Mouse (Mus musculus) heart, embryonic 11.5 days (tissue): ENCODE measurements around the gene Dnajb13. TPM values are rescaled to one million over a fixed set of nuclear protein-coding genes. Genes with fewer than 3 reads are reported as not detected.
A peak's percentile ranks its signal among the peaks of the same experiment; 100 is the strongest.

Experiments
- ATAC-seq: fragments of 200-750 bp; cut with Nextera tagmentation; replicated peaks from 2 replicates; pipeline ENCODE4 v1.8.0; 2017; ENCODE audit warnings: moderate library complexity; ENCODE audit not compliant: insufficient number of reproducible peaks, low FRiP score, low TSS enrichment
- H3K27ac ChIP-seq: fragments of 300-500 bp; sonication (generic); 2 replicates; pipeline ENCODE4 v1.5.1; 2014; ENCODE audit warnings: mild to moderate bottlenecking, low read depth, low read length
- H3K27me3 ChIP-seq: fragments of 300-500 bp; sonication (generic); 2 replicates; pipeline ENCODE4 v1.6.1; 2014; ENCODE audit warnings: mild to moderate bottlenecking, low read length, mixed read lengths; ENCODE audit not compliant: control insufficient read depth, insufficient read depth
- H3K36me3 ChIP-seq: fragments of 300-500 bp; sonication (generic); 2 replicates; pipeline ENCODE4 v1.6.1; 2014; ENCODE audit warnings: mild to moderate bottlenecking, low read length, moderate library complexity, mixed read lengths; ENCODE audit not compliant: control insufficient read depth, insufficient read depth
- H3K4me1 ChIP-seq: fragments of 300-500 bp; sonication (generic); 2 replicates; pipeline ENCODE4 v1.6.1; 2014; ENCODE audit warnings: low read length; ENCODE audit not compliant: control insufficient read depth, insufficient read depth
- H3K4me2 ChIP-seq: fragments of 300-500 bp; sonication (generic); 2 replicates; pipeline ENCODE4 v1.6.1; 2014; ENCODE audit warnings: mild to moderate bottlenecking, moderate library complexity
- H3K4me3 ChIP-seq: fragments of 300-500 bp; sonication (generic); 2 replicates; pipeline ENCODE4 v1.5.1; 2014; ENCODE audit warnings: low read depth, low read length
- H3K9ac ChIP-seq: fragments of 300-500 bp; sonication (generic); 2 replicates; pipeline ENCODE4 v1.6.1; 2014; ENCODE audit warnings: mild to moderate bottlenecking, low read depth, low read length, moderate library complexity
- H3K9me3 ChIP-seq: fragments of 300-500 bp; sonication (generic); replicated peaks from 2 replicates; pipeline ENCODE4 v1.6.1; 2016; ENCODE audit warnings: low read length; ENCODE audit not compliant: control insufficient read depth
- WGBS: fragments of 180-500 bp; shearing (Covaris S2); extraction: QIAGEN DNeasy Blood & Tissue Kit; methylation state at CpG from one replicate; pipeline ENCODE4 v1.1.7; 2014; ENCODE audit not compliant: insufficient replicate concordance; 5-methylcytosine and 5-hydroxymethylcytosine counted together
- polyA plus RNA-seq: library from polyadenylated mRNA; unstranded; fragments of >200 nt; fragmentation: Nextera tagmentation; extraction: Ambion mirVana; gene quantifications from 2 replicates; pipeline ENCODE4 v1.2.1, GENCODE M21; 2014

Gene Dnajb13
- polyA plus RNA-seq = 0.19 and 0.21 TPM in 2 replicates

DNA sequence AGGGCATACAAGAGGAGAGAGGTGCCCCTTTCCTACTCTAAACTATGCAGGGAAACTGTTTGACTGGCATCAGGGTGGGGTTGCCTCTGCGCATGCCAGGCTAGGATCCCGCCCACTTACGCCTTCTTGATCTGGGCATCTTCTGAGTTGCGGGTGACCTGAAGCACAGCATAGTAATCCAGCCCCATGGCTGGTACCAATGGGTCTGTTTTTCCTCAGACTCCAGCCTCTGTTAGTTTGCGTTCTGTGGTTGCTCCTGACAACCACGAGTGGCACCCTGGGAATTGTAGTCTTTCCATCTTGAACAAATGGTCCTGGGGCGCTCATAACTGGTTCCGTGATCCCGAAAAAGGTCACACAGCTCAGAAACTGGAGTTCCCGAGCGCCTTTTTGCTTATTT lies at the start of gene Dnajb13:
Dnajb13 (minus strand) TSS at position 388 of the 400 bp plus-strand sequence.
- H3K9me3 ChIP-seq = no peaks in the 10 kb centered on the region
- WGBS = 47% methylated on average over 11 of the region's 11 CpGs
- ATAC-seq = no peak
- H3K27ac ChIP-seq = no peak within 1 kb of the TSS
- H3K4me1 ChIP-seq = no peaks in the 10 kb centered on the region
- H3K36me3 ChIP-seq = no peaks in the 10 kb centered on the region
- H3K9ac ChIP-seq = no peak within 1 kb of the TSS
- H3K4me2 ChIP-seq = 0 out of 2 replicates have a peak within 1 kb of the TSS, but pooled peaks have one; percentile 9
- no peak within 1 kb of the TSS for H3K4me3 ChIP-seq
- no peaks in the 10 kb centered on the region for H3K27me3 ChIP-seq

DNA sequence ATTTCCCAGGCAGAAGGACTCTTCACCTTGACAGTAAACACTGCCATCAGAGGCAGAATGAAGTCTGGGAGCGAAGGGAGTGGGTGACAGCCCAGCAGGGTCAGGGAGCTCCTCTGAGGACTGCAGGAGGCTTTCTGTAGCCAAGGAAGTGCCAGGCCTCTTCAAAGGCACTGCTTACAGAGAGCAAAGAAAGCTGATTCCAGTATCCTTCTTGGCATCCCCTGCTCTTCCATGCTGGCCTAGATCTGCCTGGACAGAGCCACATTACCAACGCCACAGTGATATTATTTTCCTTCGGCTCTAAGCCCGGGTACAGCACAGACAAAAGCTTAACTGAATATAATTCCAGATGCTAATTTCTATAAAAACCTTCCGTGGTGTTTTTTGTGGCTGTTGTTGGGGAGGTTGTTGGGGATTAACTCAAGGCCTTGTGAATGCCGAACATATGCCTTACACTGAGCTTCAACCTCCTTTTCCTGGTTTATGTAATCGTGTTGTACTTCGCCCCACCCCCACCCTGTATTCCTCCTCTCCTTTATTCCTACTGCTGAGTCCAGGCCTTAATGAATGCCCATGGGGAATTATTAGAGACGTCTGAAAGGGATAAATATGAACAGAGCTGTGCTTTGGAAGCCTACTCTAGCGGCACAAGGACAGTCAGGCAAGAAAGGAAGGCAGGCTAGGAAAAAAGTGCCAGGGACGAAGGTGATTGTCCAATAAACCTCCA lies 47.3 kb upstream of the Dnajb13 start:
- H3K27ac ChIP-seq = no peak overlapping the region
- H3K4me3 ChIP-seq = no peak overlapping the region
- H3K4me2 ChIP-seq = no peak overlapping the region
- ATAC-seq = no peak
- no peaks in the 10 kb centered on the region for H3K9me3 ChIP-seq
- peaks cover 2% of the 10 kb centered on the region; the same call in 1 of the 2 replicates for H3K36me3 ChIP-seq
- 82% methylated on average over 11 of the region's 11 CpGs for WGBS
- no peaks in the 10 kb centered on the region for H3K27me3 ChIP-seq
- H3K4me1 ChIP-seq = no peaks in the 10 kb centered on the region
- no peak overlapping the region for H3K9ac ChIP-seq

- Histone ChIP-seq H3K36me3 (no peaks in the 10 kb centered on the region), H3K4me3 (no peak overlapping the region), H3K27me3 (no peaks in the 10 kb centered on the region), H3K9ac (no peak overlapping the region), H3K4me1 (peaks cover 9% of the 10 kb centered on the region), H3K9me3 (no peaks in the 10 kb centered on the region), H3K4me2 (no peak overlapping the region), H3K27ac (no peak overlapping the region)
- ATAC-seq = no peak
- WGBS = 82% methylated on average over 4 of the region's 4 CpGs
These were observed 44.6 kb upstream of the Dnajb13 start for GRCm38 (mm10) chr7:100559331-100559730.

- H3K27ac ChIP-seq = peak overlapping the region; percentile 17; the same call in 1 of the 2 replicates
- no peak overlapping the region for H3K4me3 ChIP-seq
- H3K4me2 ChIP-seq = no peak overlapping the region
- H3K27me3 ChIP-seq = no peaks in the 10 kb centered on the region
- H3K36me3 ChIP-seq = no peaks in the 10 kb centered on the region
- no peaks in the 10 kb centered on the region for H3K9me3 ChIP-seq
- H3K4me1 ChIP-seq = peaks cover 9% of the 10 kb centered on the region
- no peak for ATAC-seq
- WGBS = 43% methylated on average over 5 of the region's 5 CpGs
- H3K9ac ChIP-seq = no peak overlapping the region
These were observed 42.5 kb upstream of the Dnajb13 start for GRCm38 (mm10) chr7:100557241-100557640.

DNA sequence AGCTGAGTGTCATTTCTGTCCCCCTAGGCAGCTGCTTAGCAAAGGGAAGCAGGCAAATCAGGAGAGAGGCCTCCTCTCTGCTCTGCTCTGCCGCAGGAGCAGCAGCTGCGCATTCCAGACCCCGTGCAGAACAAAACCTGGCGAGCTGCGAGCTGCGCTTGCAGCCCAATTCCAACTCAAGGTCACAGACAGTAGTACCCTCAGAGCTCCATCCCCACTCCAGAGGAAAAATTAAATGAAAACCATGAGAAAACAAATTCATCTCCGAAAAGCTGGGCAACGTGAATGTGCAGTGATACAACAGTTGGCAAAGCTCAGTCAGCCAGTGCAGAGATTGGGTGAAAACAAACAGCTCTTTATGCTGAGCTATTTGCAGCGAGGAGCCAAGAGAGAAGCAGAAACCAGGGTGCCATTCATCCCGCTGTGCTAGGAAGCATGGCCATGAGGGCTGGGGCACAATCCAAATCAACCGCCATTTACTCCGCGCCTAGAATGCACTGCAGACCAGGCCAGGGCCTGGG lies 40.7 kb upstream of the Dnajb13 start:
- H3K27ac ChIP-seq = peak overlapping the region; percentile 95
- H3K4me2 ChIP-seq = peak overlapping the region; percentile 31; the same call in 1 of the 2 replicates
- no peak overlapping the region for H3K4me3 ChIP-seq
- no peak; the same call in 1 of the 2 replicates for ATAC-seq
- H3K9me3 ChIP-seq = no peaks in the 10 kb centered on the region
- peak overlapping the region; percentile 57; the same call in 1 of the 2 replicates for H3K9ac ChIP-seq
- H3K4me1 ChIP-seq = peaks cover 11% of the 10 kb centered on the region
- WGBS = 40% methylated on average over 13 of the region's 13 CpGs
- no peaks in the 10 kb centered on the region for H3K27me3 ChIP-seq
- H3K36me3 ChIP-seq = 0 out of 2 replicates have a peak, but pooled peaks cover 3% of the 10 kb centered on the region

GRCm38 (mm10) chr7:100554939-100555338 lies 40.2 kb upstream of the Dnajb13 start:
- Histone ChIP-seq H3K36me3 (0 out of 2 replicates have a peak, but pooled peaks cover 3% of the 10 kb centered on the region), H3K4me2 (no peak overlapping the region), H3K4me1 (peaks cover 15% of the 10 kb centered on the region), H3K9ac (no peak overlapping the region; the same call in 1 of the 2 replicates), H3K9me3 (no peaks in the 10 kb centered on the region), H3K27ac (peak overlapping the region; percentile 95), H3K27me3 (no peaks in the 10 kb centered on the region), H3K4me3 (no peak overlapping the region)
- no peak for ATAC-seq
- 53% methylated on average over 5 of the region's 5 CpGs for WGBS

- Histone ChIP-seq H3K9me3 (no peaks in the 10 kb centered on the region), H3K27ac (0 out of 2 replicates have a peak overlapping the region, but pooled peaks have one; percentile 10), H3K36me3 (0 out of 2 replicates have a peak, but pooled peaks cover 3% of the 10 kb centered on the region), H3K9ac (no peak overlapping the region), H3K4me2 (no peak overlapping the region), H3K27me3 (no peaks in the 10 kb centered on the region), H3K4me1 (peaks cover 22% of the 10 kb centered on the region), H3K4me3 (no peak overlapping the region)
- no peak for ATAC-seq
- WGBS = 49% methylated on average over 5 of the region's 5 CpGs
These were observed 35.7 kb upstream of the Dnajb13 start for GRCm38 (mm10) chr7:100550338-100551007.

GRCm38 (mm10) chr7:100549796-100550195 lies 35.0 kb upstream of the Dnajb13 start:
- WGBS = 65% methylated on average over 3 of the region's 3 CpGs
- H3K36me3 ChIP-seq = 0 out of 2 replicates have a peak, but pooled peaks cover 3% of the 10 kb centered on the region
- ATAC-seq = no peak; the same call in 1 of the 2 replicates

More at GRCm38 (mm10) chr7:100549796-100550195, 35.0 kb upstream of the Dnajb13 start:
- H3K4me2 ChIP-seq = no peak overlapping the region
- H3K27me3 ChIP-seq = no peaks in the 10 kb centered on the region
- H3K27ac ChIP-seq = no peak overlapping the region
- H3K9ac ChIP-seq = no peak overlapping the region
- H3K4me1 ChIP-seq = peaks cover 19% of the 10 kb centered on the region
- H3K9me3 ChIP-seq = no peaks in the 10 kb centered on the region
- no peak overlapping the region for H3K4me3 ChIP-seq
